Mouse (Mus musculus) spleen, adult 18-20 months (tissue): ENCODE results near the gene Setd6.
A peak's percentile ranks its signal among the peaks of the same experiment; 100 is the strongest.

Experiments
- DNase-seq, 2 experiments: peaks; one replicate each; pipeline ENCODE4 v3.0.0; 2022; ENCODE audit warnings: mixed read lengths in 2 of 2

Setd6 gene

GRCm38 (mm10) chr8:95712395-95712794, 3.3 kb upstream of the Setd6 start:
- DNase-seq: no peak

- peak; percentile 46 to 79 for DNase-seq
These were observed 2.3 kb upstream of the Setd6 start for GRCm38 (mm10) chr8:95713100-95714010.

- no peak for DNase-seq
These were observed 1.3 kb upstream of the Setd6 start for GRCm38 (mm10) chr8:95714367-95714766.

- DNase-seq: no peak
These were observed 756 bp upstream of the Setd6 start for GRCm38 (mm10) chr8:95714837-95715413.

GRCm38 (mm10) chr8:95716546-95717335, 1.1 kb downstream of the Setd6 start:
- no peak for DNase-seq

- no peak for DNase-seq
These were observed 11.9 kb downstream of the Setd6 start for GRCm38 (mm10) chr8:95727625-95728024.

GRCm38 (mm10) chr8:95738596-95738995, 22.9 kb downstream of the Setd6 start:
- no peak for DNase-seq

GRCm38 (mm10) chr8:95741732-95742131, 26.1 kb downstream of the Setd6 start:
- no peak for DNase-seq

- no peak for DNase-seq
These were observed 32.3 kb downstream of the Setd6 start for GRCm38 (mm10) chr8:95748028-95748427.

GRCm38 (mm10) chr8:95751924-95752323, 36.2 kb downstream of the Setd6 start:
- DNase-seq: no peak

GRCm38 (mm10) chr8:95760323-95760722, 44.6 kb downstream of the Setd6 start:
- no peak for DNase-seq

- DNase-seq: no peak
These were observed 48.5 kb downstream of the Setd6 start for GRCm38 (mm10) chr8:95764133-95764532.
